Mouse (Mus musculus) midbrain, embryonic 10.5 days (tissue): ENCODE data around the gene Bfsp2. TPM values are rescaled to one million over a fixed set of nuclear protein-coding genes. Genes with fewer than 3 reads are reported as not detected.

Source experiments
- DNase-seq: peaks from one replicate; pipeline ENCODE4 v3.0.0-alpha.2; 2017; ENCODE audit warnings: low spot score
- H3K27ac ChIP-seq: fragments of 300-500 bp; sonication (generic); replicated peaks from 2 replicates; pipeline ENCODE4 v1.5.1; 2016; ENCODE audit warnings: mild to moderate bottlenecking
- H3K27me3 ChIP-seq: fragments of 300-500 bp; sonication (generic); 2 replicates; pipeline ENCODE4 v1.6.1; 2016; ENCODE audit warnings: low read depth, mild to moderate bottlenecking; ENCODE audit not compliant: poor library complexity, severe bottlenecking
- H3K36me3 ChIP-seq: fragments of 300-500 bp; sonication (generic); 2 replicates; pipeline ENCODE4 v1.6.1; 2016; ENCODE audit warnings: mild to moderate bottlenecking, moderate library complexity
- H3K4me1 ChIP-seq: fragments of 300-500 bp; sonication (generic); 2 replicates; pipeline ENCODE4 v1.6.1; 2016
- H3K4me3 ChIP-seq: fragments of 300-500 bp; sonication (generic); 2 replicates; pipeline ENCODE4 v1.5.1; 2016; ENCODE audit warnings: mild to moderate bottlenecking, moderate library complexity
- H3K9me3 ChIP-seq: fragments of 300-500 bp; sonication (generic); replicated peaks from 2 replicates; pipeline ENCODE4 v1.6.1; 2016; ENCODE audit warnings: mild to moderate bottlenecking
- WGBS: fragments of 180-500 bp; shearing (Covaris S2); methylation state at CpG from one replicate; pipeline ENCODE4 v1.1.7; 2016; 5-methylcytosine and 5-hydroxymethylcytosine counted together
- polyA plus RNA-seq: library from polyadenylated mRNA; unstranded; fragments of >200 nt; fragmentation: Nextera tagmentation; extraction: Ambion mirVana; gene quantifications from 2 replicates; pipeline ENCODE4 v1.2.1, GENCODE M21; 2016

Bfsp2 gene
- polyA plus RNA-seq, 1 experiment from 2014 or later, result 0.75 TPM

DNA sequence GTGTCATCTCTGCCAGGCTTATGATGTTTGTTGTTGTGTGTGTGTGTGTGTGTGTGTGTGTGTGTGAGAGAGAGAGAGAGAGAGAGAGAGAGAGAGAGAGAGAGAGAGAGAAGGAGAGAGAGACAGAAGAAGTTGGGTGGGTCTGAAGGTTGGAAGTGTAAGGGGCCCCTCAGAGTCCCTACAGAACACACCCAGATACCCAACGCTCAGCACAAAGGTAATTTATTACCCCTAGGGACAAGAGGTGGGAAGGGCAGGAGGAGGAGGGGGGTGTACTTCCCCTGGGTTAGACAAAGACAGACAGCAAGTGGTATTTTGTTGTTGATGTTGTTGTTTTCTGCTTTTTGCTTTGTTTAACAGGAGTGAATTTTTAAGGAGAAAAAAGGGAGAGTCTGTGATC is 94.6 kb downstream of the Bfsp2 start:
- Histone ChIP-seq H3K4me1 (peaks cover 15% of the 10 kb centered on the region), H3K27ac (no peak overlapping the region), H3K27me3 (no peaks in the 10 kb centered on the region), H3K9me3 (no peaks in the 10 kb centered on the region), H3K36me3 (no peaks in the 10 kb centered on the region), H3K4me3 (no peak overlapping the region)
- WGBS, result 69% methylated on average over 1 of the region's 1 CpGs
- no peak for DNase-seq

DNA sequence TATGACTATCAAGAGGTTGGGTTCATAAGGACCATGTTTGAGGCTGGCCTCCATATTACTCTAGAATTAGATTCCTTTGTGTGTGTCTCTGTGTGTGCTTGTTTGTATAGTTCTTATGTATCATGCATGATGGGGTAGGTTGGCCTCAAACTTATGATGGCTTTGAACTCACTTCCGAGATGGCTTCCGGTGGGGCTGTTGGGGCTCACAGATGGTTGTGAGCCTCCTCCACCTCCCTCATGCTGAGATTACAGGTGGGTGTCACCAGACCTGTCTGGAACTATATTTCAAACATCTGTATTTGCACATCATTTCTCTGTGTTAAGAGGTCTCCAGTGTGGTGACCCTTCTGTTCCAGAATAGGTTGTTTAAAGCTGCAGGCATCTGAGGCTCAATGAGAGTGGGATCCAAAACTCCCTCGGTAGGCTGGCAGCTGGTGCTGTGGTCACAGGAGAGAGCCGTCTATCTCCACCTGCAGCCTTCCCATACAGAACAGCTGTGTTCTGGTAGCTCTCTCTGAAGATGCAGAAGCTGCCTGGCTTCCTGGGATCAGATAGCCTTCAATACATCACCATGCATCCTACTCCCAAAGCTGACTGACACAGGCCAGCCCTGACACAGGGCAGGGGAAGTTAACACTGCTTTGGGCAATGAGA is 96.0 kb downstream of the Bfsp2 start:
- 89% methylated on average over 4 of the region's 4 CpGs for WGBS

DNA sequence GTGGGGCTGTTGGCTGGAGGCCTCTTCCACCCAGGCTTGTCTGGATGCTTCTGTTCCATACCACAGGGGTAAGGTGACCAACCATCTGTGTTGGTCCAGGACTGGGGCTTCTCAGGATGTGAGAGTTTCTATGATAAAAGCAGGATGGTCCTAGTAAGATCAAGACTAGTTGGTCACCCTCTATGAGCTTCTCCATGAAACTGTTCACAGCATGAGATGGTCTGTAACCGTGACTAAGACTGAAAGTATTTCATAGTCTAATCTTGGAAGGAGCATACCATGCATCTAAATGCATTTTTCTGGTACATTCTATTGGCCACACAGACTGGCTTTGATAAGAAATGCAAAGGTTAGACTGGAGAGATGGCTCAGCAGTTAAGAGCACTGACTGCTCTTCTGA is 96.6 kb downstream of the Bfsp2 start:
- Histone ChIP-seq H3K27ac (no peak overlapping the region), H3K36me3 (no peaks in the 10 kb centered on the region), H3K9me3 (no peaks in the 10 kb centered on the region), H3K27me3 (no peaks in the 10 kb centered on the region), H3K4me1 (peaks cover 26% of the 10 kb centered on the region), H3K4me3 (no peak overlapping the region)
- no peak for DNase-seq
- whole genome bisulfite sequencing, result 84% methylated on average over 1 of the region's 1 CpGs

More for the DNA sequence above, 96.0 kb downstream of the Bfsp2 start:
- Histone ChIP-seq H3K27ac (no peak overlapping the region), H3K4me3 (no peak overlapping the region), H3K4me1 (peaks cover 19% of the 10 kb centered on the region), H3K27me3 (no peaks in the 10 kb centered on the region), H3K9me3 (no peaks in the 10 kb centered on the region), H3K36me3 (no peaks in the 10 kb centered on the region)
- no peak for DNase-seq

DNA sequence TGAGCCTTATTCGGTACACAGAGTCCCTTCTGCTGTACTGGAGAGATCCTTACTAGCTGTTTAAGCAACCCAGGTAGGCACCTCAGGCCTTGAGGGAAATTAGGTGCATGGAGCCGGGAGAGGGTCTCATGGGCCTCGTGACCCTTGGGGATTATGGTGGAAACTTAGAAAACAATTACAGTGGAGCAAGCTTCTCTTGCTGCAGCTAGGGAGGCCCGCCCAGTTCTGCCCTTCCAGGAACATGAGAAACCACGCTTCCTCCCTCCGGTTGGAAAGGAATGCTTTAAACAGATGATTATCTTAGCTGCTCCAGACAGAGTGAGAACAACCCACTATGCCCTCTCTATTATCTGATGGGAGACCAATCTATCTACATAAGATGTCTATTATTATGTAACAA is 97.2 kb downstream of the Bfsp2 start:
- Histone ChIP-seq H3K4me1 (peaks cover 27% of the 10 kb centered on the region), H3K27ac (no peak overlapping the region), H3K36me3 (no peaks in the 10 kb centered on the region), H3K4me3 (no peak overlapping the region), H3K27me3 (no peaks in the 10 kb centered on the region), H3K9me3 (no peaks in the 10 kb centered on the region)
- no peak for DNase-seq
- 77% methylated on average over 6 of the region's 6 CpGs for WGBS

DNA sequence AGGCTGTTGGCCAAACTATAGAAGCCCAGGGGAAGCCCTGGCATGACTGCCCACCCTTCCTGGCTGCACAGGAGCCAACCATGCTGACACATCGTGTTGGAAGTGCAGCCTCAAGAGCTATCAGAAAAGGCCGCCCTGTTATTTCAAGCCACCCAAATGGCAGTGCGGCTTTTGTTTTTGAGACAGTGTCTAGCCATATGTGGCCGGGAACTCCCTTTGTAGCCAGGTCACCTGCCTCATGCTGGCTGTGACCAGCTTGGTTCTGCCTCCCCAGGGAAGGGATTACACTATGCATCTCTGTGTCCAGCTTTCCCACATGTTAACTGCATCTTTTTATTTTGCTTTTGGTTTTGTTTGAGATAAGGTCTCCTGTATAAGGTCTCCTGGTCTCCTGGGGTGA is 99.7 kb downstream of the Bfsp2 start:
- no peaks in the 10 kb centered on the region for H3K9me3 ChIP-seq
- H3K4me1 ChIP-seq, result peaks cover 22% of the 10 kb centered on the region
- H3K36me3 ChIP-seq, result no peaks in the 10 kb centered on the region
- no peak overlapping the region for H3K27ac ChIP-seq
- no peak for DNase-seq
- no peaks in the 10 kb centered on the region for H3K27me3 ChIP-seq
- no peak overlapping the region for H3K4me3 ChIP-seq
- 88% methylated on average over 4 of the region's 4 CpGs for WGBS

DNA sequence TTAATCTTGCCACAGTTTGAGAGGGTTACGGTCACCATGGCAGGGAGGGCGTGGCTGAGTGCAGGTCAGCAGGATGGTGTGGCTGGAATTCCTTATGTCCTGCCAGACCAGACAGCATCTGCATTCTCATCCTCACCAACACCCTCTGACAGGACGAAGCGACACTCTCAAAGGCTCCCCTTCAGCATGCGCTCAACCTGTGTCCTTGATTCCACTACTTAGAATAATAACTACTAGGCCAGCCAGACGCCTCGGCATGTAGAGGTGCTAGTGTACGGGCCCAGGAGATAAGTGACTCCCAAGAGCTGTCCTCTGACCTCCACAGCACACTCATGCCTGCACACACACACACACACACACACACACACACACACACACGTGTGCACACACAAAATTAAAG is 101.0 kb downstream of the Bfsp2 start:
- no peaks in the 10 kb centered on the region for H3K9me3 ChIP-seq
- H3K36me3 ChIP-seq, result no peaks in the 10 kb centered on the region
- no peak for DNase-seq
- H3K4me3 ChIP-seq, result no peak overlapping the region
- no peaks in the 10 kb centered on the region for H3K27me3 ChIP-seq
- H3K27ac ChIP-seq, result no peak overlapping the region
- 74% methylated on average over 9 of the region's 9 CpGs for WGBS
- H3K4me1 ChIP-seq, result peaks cover 22% of the 10 kb centered on the region

DNA sequence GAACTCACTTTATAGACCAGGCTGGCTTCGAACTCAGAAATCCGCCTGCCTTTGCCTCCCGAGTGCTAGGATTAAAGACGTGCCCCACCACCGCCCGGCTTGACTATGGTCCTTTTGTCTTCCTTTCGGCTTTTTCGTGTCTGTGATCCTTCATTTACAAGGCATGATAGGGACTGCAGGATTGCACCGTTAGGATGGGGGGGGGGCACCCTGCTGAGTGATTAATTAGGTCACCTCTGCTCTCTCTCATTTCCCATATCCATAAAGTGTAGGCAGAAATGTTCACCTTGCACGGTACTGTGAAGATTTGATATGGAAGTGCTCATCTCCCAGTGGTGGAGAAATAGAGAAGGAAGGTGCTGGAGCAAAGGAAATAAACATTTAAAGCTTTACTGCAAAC is 101.5 kb downstream of the Bfsp2 start:
- Histone ChIP-seq H3K4me3 (no peak overlapping the region), H3K9me3 (no peaks in the 10 kb centered on the region), H3K4me1 (peaks cover 22% of the 10 kb centered on the region), H3K27ac (no peak overlapping the region), H3K36me3 (no peaks in the 10 kb centered on the region), H3K27me3 (no peaks in the 10 kb centered on the region)
- WGBS, result 54% methylated on average over 10 of the region's 10 CpGs
- no peak for DNase-seq

DNA sequence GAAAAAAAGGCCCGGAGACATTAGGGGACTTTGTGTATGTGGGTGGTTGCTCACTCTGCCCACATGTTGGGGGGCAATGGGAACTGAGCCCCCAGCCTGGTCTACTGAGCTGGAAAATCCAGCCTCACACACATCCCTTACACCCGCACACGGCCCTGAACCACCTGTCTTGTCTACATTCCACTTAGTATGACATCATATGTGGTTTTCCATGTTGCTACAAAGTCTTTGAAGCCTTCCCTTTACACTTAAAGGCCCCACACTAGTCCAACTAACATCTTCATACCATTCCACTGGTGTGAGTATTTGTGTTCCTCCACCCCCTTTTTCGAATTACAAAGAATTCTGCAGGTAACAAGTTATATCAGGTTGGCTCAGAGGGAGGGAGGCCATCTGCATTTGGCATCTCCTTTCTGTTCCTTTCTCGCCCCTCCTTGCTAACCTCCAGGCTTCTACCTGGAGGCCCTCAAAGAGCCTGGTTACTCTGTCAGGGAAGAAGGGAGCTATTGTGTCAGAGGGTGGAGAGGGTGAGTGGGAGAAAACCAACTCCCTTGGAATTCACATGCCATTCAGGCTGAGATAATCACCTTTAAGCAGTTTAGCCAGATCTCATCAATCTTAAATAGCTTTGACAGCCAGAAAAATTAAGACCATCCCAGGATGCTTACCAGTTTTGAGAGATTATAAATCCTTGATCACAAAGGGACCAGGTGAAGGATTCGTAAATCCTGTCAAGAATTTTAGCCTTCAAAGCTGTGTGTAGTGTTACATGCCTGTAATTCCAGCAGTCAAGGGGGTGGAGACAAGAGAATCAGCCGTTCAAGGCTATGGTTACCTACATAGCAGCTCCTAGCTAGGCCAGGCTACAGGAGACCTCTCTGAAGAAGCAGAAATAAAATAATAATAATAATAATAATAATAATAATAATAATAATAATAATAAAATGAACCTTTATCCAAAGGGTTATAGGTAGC is 103.6 kb downstream of the Bfsp2 start:
- Histone ChIP-seq H3K27ac (no peak overlapping the region), H3K36me3 (no peaks in the 10 kb centered on the region), H3K4me1 (peaks cover 30% of the 10 kb centered on the region), H3K4me3 (no peak overlapping the region), H3K27me3 (no peaks in the 10 kb centered on the region), H3K9me3 (no peaks in the 10 kb centered on the region)
- no peak for DNase-seq
- 76% methylated on average over 7 of the region's 7 CpGs for WGBS

Other genes starting within 250 kb of the Bfsp2 start
- gene Trf, start 250.0 kb downstream of the Bfsp2 start, polyA plus RNA-seq, result 14.6 and 20.6 TPM in 2 replicates
- gene 1300017J02Rik, start 175.3 kb downstream of the Bfsp2 start, polyA plus RNA-seq, result 3.5 and 4.5 TPM in 2 replicates
- gene Topbp1, start 175.2 kb downstream of the Bfsp2 start, polyA plus RNA-seq, result 78.9 and 79.3 TPM in 2 replicates
- gene Cdv3, start 114.6 kb downstream of the Bfsp2 start, polyA plus RNA-seq, result 166 and 168 TPM in 2 replicates